21 mouse cellular contexts compared by ENCODE assay signal in the genomic region with DNA sequence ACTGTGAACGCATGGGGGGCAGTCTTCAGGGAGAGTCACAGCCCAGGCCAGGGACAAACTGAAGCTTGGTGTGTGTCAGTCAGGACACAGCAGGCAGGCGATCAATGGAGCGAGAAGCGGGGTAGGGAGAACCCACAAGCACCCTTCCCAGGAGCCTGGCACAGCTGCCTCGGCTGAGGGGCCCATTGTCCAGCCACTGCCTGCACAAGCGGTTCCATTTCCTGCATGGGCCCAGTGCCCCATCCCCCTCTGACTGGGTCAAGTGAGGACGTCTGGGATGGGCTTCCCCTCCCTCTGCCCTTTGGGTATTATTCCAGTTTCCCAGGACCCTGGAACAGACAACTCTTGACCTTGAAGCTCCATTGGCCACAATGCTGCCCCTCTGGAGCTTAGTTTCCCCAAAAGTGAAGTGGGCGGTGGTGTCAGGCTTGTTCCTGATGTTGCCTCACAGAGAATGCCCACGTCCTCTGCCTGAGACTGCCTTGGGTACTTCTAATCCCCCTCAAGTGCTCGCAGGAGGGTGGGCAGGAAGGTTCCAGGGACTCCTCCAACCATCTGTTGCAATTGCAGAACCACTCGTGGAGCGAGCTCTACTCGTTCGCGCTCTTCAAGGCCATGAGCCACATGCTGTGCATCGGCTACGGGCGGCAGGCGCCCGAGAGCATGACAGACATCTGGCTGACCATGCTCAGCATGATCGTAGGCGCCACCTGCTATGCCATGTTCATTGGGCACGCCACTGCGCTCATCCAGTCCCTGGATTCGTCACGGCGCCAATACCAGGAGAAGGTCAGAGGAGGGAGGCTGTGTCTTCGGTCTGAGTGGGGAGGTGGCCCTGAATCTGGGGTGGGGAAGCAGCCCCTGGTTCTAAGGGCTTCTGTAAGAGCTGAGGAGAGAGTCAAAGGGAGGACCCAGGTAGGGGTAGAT. TPM values are rescaled to one million over a fixed set of nuclear protein-coding genes. Genes with fewer than 3 reads are reported as not detected.
A peak's percentile ranks its signal among the peaks of the same experiment; 100 is the strongest.
DNase-seq lines count a peak whose midpoint lies in the region; TF ChIP-seq lines count a peak whose summit lies in the region.
"Had no signal": no experiment of that assay in that cellular context is flagged by ENCODE, and none has a peak within 500 bp of the region (broad histone marks: within the 10 kb centered on the region; RNA-seq: fewer than 3 reads in every experiment).

No protein-coding gene starts in this region.

- no peak for TF ChIP-seq CTCF in heart, adult 2 months (IDR thresholded peaks at IDR 0.05)
- TF ChIP-seq CTCF in lung, adult 2 months (IDR thresholded peaks at IDR 0.05; ENCODE audit: insufficient read depth, low read length): no peak

- TF ChIP-seq EP300 in heart, adult 2 months (IDR thresholded peaks at IDR 0.05; ENCODE audit: insufficient read depth, low read depth, low read length): no peak

- H3K36me3 ChIP-seq in heart, adult 2 months (ENCODE audit: control insufficient read depth, insufficient read depth, low read length): no peaks in the 10 kb centered on the region

- no peak for TF ChIP-seq POLR2A in heart, adult 2 months (IDR thresholded peaks at IDR 0.05; ENCODE audit: insufficient read depth, low read depth, low read length)
- TF ChIP-seq POLR2A in lung, adult 2 months (IDR thresholded peaks at IDR 0.05; ENCODE audit: borderline replicate concordance, extremely low read depth, low read depth, low read length): no peak

- WGBS in heart, adult 2 months: 63% methylated on average over 28 of the region's 28 CpGs
- 64% methylated on average over 28 of the region's 28 CpGs for WGBS in lung, adult 2 months

- H3K27me3 ChIP-seq in heart, adult 2 months (ENCODE audit: control insufficient read depth, insufficient read depth, low read length): no peaks in the 10 kb centered on the region
- H3K27me3 ChIP-seq: embryonic facial prominence, embryonic 15.5 days; midbrain, embryonic 12.5 days; stomach, embryonic 15.5 days had no signal

- H3K4me1 ChIP-seq in heart, adult 2 months (ENCODE audit: control insufficient read depth, insufficient read depth, low read length): peaks cover 5% of the 10 kb centered on the region; the same call in 1 of the 2 replicates
- H3K4me1 ChIP-seq in lung, adult 2 months (ENCODE audit: control insufficient read depth, insufficient read depth, low read length): peaks cover 5% of the 10 kb centered on the region; the same call in 1 of the 2 replicates
- H3K4me1 ChIP-seq: embryonic facial prominence, embryonic 15.5 days; midbrain, embryonic 12.5 days; stomach, embryonic 15.5 days had no signal

- no peaks in the 10 kb centered on the region for H3K79me2 ChIP-seq in heart, adult 2 months (replicated peaks; ENCODE audit: control insufficient read depth, insufficient read depth, low read length)

- 0 out of 2 replicates have a peak overlapping the region, but pooled peaks have one; percentile 4 for H3K27ac ChIP-seq in heart, adult 2 months
- H3K27ac ChIP-seq: embryonic facial prominence, embryonic 15.5 days; heart, embryonic 13.5 days; macrophage; midbrain, embryonic 12.5 days; stomach, embryonic 15.5 days had no signal

- no peak overlapping the region for H3K4me3 ChIP-seq in heart, adult 2 months
- peak overlapping the region; percentile 13 for H3K4me3 ChIP-seq in lung, adult 2 months (replicated peaks; ENCODE audit: extremely low read depth, low read depth, low read length)
- H3K4me3 ChIP-seq: embryonic facial prominence, embryonic 15.5 days; heart, embryonic 13.5 days; midbrain, embryonic 12.5 days; myocyte; stomach, embryonic 15.5 days had no signal

- no peak for DNase-seq in heart, adult 2 months
- DNase-seq in heart, postnatal 25 days (ENCODE audit: low spot score): no peak
- no peak for DNase-seq in lung, adult 2 months
- DNase-seq in lung, postnatal 14 days: no peak
- peak; percentile 90 for DNase-seq in brain, adult 2 months (ENCODE audit: low read depth, low spot score)
- peak; percentile 59 to 72 for DNase-seq in left cerebral cortex, postnatal 36 days (ENCODE audit: low spot score in 2 of 2)
- DNase-seq in spleen, postnatal 10 days (ENCODE audit: low spot score in 2 of 2): no peak
- DNase-seq: adrenal gland, adult 2 months; cerebellum, adult 8-10 months had no signal

- intact Hi-C loops in heart, adult 2 months (cut with DNase I): no loop called here
- intact Hi-C loops in heart, postnatal 25 days (cut with DNase I): no loop called here
- intact Hi-C loops in left cerebral cortex, postnatal 36 days (cut with DNase I): no loop called here

- no peak overlapping the region for H3K9ac ChIP-seq in heart, adult 2 months (ENCODE audit: low read depth, low read length)
- H3K9ac ChIP-seq: embryonic facial prominence, embryonic 15.5 days; heart, embryonic 13.5 days; midbrain, embryonic 12.5 days; stomach, embryonic 15.5 days had no signal

RNA-seq across cellular contexts. Expression of a gene that starts 12.2 kb away (rescaled TPM):
- total RNA-seq in heart, adult 2 months (2021): 10 to 100 TPM; 17.0 to 17.5 TPM
- 23.8 and 33.5 TPM in 2 replicates for polyA plus RNA-seq in heart, adult 2 months (2012; rRNA removed)
- 10 to 100 TPM; 26.0 to 28.5 TPM for total RNA-seq in heart, postnatal 25 days (2021)
- polyA plus RNA-seq in lung, adult 2 months (2012; rRNA removed): 3.0 and 3.9 TPM in 2 replicates
- total RNA-seq in left cerebral cortex, postnatal 36 days (2021): 100 to 1,000 TPM; 128 to 152 TPM
- total RNA-seq: hematopoietic stem cell, adult 5-6 weeks; neutrophil, adult 5-6 weeks had no signal
- polyA plus RNA-seq: inflammation-experienced regulatory T-cells, adult 6 months; liver, embryonic 16.5 days had no signal

RNA-seq across cellular contexts. Expression of a gene that starts 17.8 kb away (rescaled TPM):
- total RNA-seq in heart, adult 2 months (2021): 10 to 100 TPM; 42.2 to 44.7 TPM
- 47.0 and 52.3 TPM in 2 replicates for polyA plus RNA-seq in heart, adult 2 months (2012; rRNA removed)
- total RNA-seq in heart, postnatal 25 days (2021): 10 to 100 TPM; 37.0 to 38.6 TPM
- 42.0 and 46.2 TPM in 2 replicates for polyA plus RNA-seq in lung, adult 2 months (2012; rRNA removed)
- 10 to 100 TPM; 44.9 to 49.7 TPM for total RNA-seq in left cerebral cortex, postnatal 36 days (2021)

RNA-seq across cellular contexts. Expression of a gene that starts 24.3 kb away (rescaled TPM):
- total RNA-seq in heart, adult 2 months (2021): 1,000 to 10,000 TPM; 1,364 to 1,491 TPM
- polyA plus RNA-seq in heart, adult 2 months (2012; rRNA removed): 1,570 and 1,684 TPM in 2 replicates
- 1,000 to 10,000 TPM; 1,236 to 1,242 TPM for total RNA-seq in heart, postnatal 25 days (2021)
- 684 and 692 TPM in 2 replicates for polyA plus RNA-seq in lung, adult 2 months (2012; rRNA removed)
- total RNA-seq in left cerebral cortex, postnatal 36 days (2021): 100 to 1,000 TPM; 593 to 646 TPM

RNA-seq across cellular contexts. Expression of a gene that starts 26.3 kb away (rescaled TPM):
- not detected for total RNA-seq in heart, adult 2 months (2021)
- not detected in 2 replicates for polyA plus RNA-seq in heart, adult 2 months (2012; rRNA removed)
- not detected for total RNA-seq in heart, postnatal 25 days (2021)
- polyA plus RNA-seq in lung, adult 2 months (2012; rRNA removed): 0.10 and 1.0 TPM in 2 replicates
- 1 to 10 TPM; 4.0 to 4.7 TPM for total RNA-seq in left cerebral cortex, postnatal 36 days (2021)
- total RNA-seq: adrenal gland, adult 2 months; gastrocnemius, postnatal 25 days; hematopoietic stem cell, adult 5-6 weeks; neutrophil, adult 5-6 weeks had no signal
- polyA plus RNA-seq: G1E; heart, embryonic 13.5 days; liver, embryonic 16.5 days; macrophage had no signal

RNA-seq across cellular contexts. Expression of a gene that starts 38.2 kb away (rescaled TPM):
- total RNA-seq in heart, adult 2 months (2021): 10 to 100 TPM; 22.9 to 23.6 TPM
- 41.4 and 48.0 TPM in 2 replicates for polyA plus RNA-seq in heart, adult 2 months (2012; rRNA removed)
- total RNA-seq in heart, postnatal 25 days (2021): 10 to 100 TPM; 21.2 to 22.8 TPM
- 103 and 134 TPM in 2 replicates for polyA plus RNA-seq in lung, adult 2 months (2012; rRNA removed)
- 100 to 1,000 TPM in 1 of 2 experiments, 10 to 100 TPM in 1; 92.7 to 104 TPM for total RNA-seq in left cerebral cortex, postnatal 36 days (2021)

Comparison
In these comparisons a context has a peak if more than half of its experiments do, and no peak if none do; other contexts are left out.
1. DNase-seq: peak in brain, adult 2 months (single experiment) and left cerebral cortex, postnatal 36 days (2 of 2); none in heart, adult 2 months (0 of 2), heart, postnatal 25 days (single experiment), lung, adult 2 months (single experiment), lung, postnatal 14 days (single experiment) and spleen, postnatal 10 days (0 of 2).
2. RNA of a gene that starts 12.2 kb away (total RNA-seq): 128 to 152 TPM in left cerebral cortex, postnatal 36 days; 26.0 to 28.5 TPM in heart, postnatal 25 days and 17.0 to 17.5 TPM in heart, adult 2 months; every median in the first group is over 4 times any median in the second.